Mouse (Mus musculus): ENCODE results near the gene Josd2.
A peak's percentile ranks its signal among the peaks of the same experiment; 100 is the strongest.

Gene Josd2

DNA sequence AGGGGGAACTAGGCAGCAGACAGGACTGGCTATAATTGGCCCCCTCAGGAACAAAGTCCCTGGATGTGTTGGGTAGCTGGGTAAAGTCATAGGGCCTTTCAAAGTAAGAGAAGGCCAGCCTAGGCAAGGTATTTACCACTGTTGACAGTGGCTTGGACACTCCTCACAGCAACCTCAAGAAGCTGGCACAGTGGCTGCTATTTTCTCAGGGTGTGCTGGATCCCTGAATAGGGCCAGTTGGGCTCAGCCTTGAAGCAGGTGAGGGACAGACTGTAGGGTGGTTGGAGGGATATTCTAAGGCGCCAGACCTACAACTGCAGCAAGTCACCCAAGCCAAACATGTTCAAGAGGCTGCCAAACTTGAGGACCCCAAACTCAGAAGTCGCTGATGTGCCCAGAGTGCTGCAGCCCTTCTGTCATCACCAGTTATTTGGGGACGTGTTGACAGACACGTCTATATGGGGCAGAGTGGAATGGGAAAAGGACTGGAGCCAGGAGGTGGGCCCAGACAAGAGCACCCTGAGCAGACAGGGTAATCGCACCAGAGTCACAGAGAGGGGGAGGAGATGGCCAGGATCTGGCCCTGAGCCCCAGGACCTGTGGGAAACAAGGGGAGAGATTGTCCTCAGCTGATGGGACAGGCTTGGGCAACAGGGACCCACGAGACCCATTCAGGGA, 4.2 kb downstream of the Josd2 start:
- DNase-seq (ENCODE audit: low spot score in 2 of 2), result peak; percentile 84 to 86

DNA sequence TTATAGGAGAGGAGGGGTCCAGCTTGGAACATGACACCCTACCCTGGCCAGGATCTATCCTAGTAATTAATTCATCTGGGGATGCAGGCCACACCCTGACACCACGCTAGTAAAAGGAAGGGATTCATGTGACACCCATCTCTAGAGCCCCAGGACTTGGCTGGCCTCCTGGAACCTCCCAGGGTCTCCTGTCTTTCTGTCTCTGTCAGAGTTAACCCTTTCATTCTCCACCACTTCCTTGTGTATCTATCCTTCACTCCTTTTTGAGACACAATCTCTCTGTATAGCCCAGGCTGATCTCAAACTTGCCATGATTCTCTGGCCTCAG, 4.7 kb downstream of the Josd2 start:
- DNase-seq (ENCODE audit: low spot score in 2 of 2), result no peak

DNA sequence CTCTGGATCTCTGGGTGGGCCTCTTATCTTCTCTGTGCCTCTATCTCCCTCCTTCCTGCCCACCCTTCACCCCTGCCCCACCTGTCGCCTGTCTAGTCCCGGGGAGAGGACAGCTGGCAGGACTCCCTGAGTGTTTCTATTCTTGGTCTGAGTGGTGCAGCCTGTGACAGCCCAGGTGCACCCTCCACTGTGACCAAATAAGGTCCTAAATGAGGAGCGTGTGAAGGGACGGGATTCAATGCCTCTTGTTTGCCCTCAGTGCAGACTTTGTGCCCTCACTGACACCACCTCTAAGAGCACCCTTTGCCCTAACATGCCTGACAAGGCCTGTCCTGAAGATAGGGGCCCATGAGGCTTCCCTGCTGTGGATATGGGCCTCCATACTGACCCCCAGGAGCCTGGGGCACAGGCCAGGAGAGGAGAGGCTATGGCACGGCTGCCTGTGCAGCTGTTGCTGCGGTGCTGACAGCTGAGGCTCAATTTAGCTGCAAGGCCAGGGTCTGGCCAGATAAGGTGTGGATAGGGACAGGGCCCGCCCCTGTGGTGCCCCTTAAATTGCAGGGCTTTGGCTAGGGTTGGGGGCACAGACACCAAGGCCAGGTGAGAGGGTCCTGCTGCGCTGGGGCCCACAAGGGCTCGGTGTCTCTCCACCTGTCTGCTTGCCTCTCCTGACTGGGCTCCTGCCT, 5.3 kb downstream of the Josd2 start:
- DNase-seq (ENCODE audit: low spot score in 2 of 2), result peak; percentile 87

DNA sequence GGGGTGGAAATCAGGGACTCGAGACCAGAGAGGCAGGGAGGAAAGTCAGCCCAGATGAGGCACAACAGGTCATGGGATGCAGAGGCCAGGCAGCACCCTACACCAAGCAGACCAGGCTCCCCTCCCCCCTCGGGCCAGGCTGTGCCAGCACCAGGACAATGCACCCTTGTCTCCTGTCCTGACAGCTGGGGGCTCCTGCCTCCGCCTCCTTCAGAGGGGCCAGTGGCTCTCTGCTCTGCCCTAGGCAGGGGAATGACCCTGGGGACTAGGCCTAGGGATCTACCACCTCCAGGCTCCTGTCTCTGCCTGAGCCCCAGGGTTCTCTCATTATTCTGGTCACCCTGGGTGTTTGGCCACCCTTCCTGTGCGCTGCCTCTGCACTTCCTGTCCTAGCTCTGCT, 6.6 kb downstream of the Josd2 start:
- peak; percentile 80 to 81 for DNase-seq (ENCODE audit: low spot score in 2 of 2)

DNA sequence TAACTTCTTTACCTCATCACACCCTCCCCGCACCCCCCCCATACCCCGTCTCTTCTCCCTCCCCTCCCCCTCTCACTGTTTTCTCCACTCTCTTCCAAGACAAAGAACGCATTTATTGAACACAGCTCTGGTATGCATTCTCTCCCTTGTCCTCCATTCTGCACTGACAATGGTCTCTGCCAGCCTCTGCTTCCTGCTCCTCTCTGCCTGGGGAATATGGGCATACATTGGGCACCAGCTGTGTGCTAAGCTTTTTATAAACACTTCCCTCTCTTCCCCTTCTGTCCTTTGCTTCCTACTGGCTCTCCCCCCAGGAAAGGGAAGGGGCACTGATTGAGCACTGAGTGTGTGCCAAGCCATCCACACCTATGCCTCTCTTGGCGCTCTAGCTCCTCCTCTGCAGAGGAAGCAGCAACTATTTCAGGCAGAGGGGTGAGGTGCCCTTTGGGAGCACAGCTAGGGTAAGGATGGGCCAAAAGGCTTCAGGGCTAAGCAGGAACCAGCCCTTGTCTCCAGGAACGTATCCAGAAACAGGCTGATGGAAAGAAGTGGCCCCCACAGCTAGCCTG, 7.3 kb downstream of the Josd2 start:
- DNase-seq (ENCODE audit: low spot score in 2 of 2), result peak in 1 of 2 experiments; percentile 24

DNA sequence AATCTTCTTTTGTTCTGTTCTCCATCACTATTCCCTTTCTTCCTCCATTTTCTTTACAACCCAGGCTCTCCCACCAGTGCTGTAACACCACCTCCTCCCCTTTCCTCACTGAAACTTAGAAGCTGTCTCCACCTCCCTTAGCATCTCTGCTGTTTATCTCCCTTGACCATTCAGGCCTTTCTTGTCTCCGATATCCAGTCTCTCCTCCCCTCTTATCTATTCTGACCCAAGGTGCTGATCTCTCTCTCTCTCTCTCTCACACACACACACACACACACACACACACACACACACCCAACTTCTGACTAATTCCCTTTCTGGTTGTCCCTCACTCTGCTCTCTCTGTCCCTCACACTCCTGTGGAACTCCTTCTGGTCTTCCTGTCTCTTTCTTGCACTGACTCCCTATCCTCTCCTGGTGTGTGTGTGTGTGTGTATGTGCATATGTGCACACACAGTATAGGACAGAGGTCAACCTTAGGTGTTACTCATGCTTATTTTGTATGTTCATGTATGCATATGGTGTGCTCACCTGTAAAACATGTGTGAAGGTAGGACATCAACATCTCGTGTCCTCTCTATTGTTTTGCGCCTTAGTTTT, 15.2 kb downstream of the Josd2 start:
- DNase-seq (ENCODE audit: low spot score in 2 of 2), result no peak

DNA sequence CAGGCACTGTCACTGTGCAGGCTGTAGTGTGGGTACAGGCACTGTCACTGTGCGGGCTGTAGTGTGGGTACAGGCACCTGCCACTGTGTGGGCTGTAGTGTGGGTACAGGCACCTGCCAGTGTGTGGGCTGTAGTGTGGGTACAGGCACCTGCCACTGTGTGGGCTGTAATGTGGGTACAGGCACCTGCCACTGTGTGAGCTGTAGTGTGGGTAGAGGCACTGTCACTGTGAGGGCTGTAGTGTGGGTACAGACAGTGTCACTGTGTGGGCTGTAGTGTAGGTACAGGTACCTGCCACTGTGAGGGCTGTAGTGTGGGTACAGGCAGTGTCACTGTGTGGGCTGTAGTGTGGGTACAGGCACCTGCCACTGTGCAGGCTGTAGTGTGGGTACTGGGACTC, 16.3 kb downstream of the Josd2 start:
- no peak for DNase-seq (ENCODE audit: low spot score in 2 of 2)

DNA sequence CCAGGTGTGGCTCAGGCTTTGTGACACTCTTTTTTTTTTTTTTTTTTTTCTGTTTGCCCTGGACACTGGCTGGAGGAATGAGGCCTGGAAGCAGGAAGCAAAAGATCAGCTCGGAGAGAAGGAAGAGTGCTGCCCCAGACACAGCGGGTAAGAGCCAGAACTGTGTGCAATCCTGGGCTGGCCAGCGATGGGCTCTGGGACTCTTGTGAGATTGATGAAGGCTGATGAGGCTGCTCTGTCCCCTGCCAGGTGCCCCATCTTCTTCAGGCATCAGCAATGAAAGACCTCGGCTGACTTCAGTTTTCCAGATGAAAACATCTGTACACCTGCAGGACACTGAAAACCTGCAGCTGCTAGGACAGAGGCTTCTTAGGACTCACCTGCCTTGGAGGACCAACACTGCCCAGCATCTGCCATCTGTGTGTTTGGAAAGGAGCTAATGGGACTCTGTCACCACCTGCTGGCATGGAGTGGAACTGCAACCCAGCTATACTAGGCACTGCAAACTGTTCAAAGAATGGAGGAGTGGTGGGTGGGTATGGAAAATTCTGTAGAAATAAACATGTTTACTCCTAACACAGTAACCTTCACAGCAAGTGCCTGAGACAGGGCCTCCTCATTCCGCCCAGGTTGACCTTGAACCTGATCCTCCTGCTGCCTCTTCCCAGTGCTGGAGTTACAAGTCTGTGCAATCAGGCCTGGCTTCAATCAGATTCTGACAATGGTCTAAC, 17.2 kb downstream of the Josd2 start:
- peak in 1 of 2 experiments; percentile 59 for DNase-seq (ENCODE audit: low spot score in 2 of 2)

DNA sequence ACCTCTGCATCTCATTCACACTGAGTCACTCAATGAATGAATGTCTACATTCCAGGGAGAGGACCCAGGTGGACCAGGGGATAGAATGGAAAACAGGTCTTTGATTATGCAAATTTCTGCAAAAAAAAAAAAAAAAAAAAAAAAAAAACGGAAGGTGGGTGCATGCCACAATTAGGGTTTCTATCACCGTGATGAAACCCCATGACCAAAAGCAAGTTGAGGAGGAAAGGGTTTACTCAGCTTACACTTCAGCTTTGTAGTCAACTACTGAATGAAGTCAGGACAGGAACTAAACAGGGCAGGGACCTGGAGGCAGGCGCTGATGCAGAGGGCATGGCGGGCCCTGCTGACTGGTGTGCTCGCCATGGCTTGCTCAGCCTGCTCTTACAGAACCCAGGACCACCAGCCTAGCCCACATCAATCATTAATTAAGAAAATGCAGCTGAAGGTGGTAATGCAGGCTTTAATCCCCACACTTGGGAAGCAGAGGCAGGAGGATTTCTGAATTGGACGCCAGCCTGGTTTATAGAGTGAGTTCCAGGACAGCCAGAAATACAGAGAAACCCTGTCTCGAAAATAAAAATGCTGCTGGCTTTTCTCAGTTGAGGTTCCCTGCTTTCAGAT, 17.9 kb downstream of the Josd2 start:
- DNase-seq (ENCODE audit: low spot score in 2 of 2), result no peak

DNA sequence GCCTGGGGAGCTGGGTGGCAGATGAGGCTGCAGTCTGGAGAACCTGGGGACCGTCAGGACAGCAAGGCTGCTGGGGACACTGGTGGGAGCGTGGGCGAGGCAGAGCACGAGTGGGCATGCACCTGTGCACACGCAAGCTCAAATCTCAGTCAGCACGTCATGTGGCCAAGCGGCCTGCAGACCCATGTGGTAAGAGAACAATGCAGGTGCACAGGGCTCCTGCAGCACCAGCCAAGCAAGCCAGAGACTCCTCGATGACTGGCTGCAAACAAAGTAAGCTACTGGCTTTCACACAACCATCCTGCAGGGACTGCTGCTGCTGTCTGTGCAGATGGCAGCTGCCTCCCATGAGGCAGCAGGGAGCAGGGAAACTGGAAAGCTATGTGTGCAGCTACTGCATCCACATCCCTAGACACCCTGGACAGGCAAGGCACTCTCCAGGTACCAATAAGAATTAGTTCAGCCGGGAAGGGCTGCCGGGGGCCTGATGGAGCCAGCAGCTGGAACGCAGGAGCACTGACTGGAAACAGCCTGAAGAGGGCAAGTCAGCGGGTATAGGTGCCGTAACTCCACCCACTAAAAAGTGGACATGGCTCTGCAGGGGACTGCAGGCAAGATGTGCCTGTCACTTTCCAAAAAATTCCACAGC, 19.3 kb downstream of the Josd2 start:
- DNase-seq (ENCODE audit: low spot score in 2 of 2), result no peak

DNA sequence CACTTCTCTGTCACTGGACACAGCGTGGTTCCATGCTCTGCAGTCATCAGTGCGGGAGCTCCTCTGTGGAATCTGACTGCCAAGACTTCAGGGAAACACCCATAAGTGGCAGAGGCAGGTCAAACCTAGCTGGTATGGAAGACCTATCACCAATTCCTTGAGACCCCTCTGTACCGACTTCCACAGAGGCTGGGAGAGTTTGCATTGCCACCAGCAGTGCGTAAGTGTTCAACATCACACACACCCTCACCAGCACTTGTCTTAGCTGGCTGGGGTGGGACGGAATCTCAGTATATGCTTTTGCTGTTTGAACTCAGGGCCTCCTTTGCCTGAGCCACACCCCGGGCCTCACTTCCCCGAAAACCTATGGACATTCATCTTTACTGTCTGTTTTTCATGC, 20.2 kb downstream of the Josd2 start:
- no peak for DNase-seq (ENCODE audit: low spot score in 2 of 2)

DNA sequence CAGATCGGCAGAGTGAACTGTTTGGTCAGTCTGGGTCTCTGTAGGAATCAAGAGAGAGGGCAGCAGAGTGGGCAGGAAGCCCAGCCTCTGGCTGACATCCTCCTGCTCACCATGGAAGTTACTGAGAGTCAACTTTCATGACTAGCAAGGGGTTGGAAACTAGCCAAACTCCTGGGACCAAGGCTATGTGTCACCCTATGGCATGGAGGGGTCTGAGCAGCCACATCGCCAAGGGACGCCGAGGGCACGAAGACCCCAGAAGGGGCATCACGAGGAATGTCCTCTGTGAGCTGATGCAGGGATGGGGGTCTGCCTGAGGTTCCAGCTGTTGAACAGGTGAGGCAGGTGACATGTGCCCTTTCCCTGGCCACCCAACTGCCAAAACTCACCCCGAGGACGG, 20.8 kb downstream of the Josd2 start:
- no peak for DNase-seq (ENCODE audit: low spot score in 2 of 2)

DNA sequence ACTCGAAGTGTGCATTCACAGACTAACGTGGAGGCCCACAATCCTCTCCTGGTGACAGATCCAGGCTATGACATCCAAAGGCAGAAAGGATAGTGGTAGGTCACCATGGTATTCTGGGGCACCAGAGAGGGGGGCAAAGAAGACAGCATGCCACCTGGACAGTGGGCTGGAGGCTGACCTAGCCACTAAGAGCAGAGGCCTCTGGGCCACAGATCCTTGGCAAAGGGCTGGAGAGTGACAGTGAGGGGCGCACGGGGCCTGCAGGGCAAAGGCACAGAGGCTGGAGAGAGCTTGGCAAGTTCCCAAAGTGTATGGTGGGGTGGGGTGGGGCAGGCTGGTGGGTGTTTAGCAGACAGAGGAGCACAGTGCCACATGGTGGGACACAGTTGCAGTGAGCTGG, 22.5 kb downstream of the Josd2 start:
- no peak for DNase-seq (ENCODE audit: low spot score in 2 of 2)

DNA sequence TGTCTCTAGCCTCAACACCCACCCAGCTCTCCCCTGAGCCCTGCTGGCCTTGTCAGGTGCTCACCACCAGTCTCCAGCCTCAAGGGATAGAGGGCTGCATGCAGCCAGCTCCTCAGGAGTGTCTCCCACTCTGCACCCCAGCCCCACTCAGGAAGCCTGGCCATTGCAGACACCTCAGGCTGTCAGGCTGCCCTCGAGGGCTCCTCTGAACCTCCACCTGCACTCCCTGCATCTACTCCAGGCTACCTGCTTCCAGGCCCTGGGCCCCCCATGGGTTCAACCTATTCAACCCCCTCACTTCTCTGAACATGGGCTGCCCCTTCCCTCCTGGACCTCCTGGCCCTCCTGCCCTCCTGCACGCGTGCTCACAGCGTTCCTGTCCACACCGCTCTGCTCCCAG, 23.6 kb downstream of the Josd2 start:
- no peak for DNase-seq (ENCODE audit: low spot score in 2 of 2)

DNA sequence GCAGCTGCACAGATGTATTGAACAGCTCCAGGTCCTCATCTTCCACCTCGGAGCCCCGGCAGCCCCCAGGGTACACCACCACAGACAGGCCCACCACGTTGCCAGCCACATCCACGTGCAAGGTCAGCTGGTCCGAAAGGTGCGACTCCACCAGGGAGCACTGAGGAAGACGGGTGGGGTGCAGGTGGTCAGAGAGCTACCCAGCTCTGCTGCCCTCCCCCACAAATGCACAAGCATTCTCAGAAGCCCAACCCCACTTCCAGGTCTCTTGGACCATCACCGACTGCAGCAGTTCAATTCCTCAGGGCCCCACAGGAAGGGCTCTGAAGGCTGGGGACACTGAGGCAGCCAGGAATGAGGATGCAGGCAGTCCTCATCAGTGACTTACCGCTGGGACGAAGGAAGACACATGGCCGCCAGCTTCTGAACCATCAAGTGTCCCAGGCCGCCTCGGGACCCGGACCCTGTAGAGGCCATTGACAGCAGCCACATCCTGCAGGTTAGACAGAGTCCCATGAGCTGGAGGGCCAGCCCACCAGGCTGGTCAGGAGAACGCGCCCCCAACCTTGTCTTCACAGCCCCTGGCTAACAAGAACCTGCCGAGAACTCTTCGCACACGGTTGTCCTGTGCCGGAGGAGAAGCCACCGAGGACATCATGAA, 24.5 kb downstream of the Josd2 start:
- DNase-seq (ENCODE audit: low spot score in 2 of 2), result no peak

DNA sequence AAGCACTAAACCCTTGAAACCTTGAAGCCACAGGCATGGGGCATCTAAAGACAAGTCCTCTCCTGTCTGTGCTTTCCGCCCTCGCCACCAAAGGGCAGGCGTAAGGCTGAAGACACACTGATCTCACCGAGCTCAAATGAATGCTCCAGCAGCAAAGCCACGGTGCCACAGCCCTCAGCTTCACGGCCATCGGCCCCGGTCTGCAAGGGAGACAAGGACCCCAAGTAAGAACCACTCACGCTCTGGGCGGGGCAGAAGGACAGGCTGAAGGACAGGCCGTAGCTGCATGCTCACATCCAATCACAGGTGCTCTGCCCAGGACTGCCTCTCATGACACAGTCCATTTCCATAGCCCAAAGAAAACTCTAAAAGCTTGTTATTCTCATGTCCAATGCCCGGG, 26.9 kb downstream of the Josd2 start:
- DNase-seq (ENCODE audit: low spot score in 2 of 2), result no peak

DNA sequence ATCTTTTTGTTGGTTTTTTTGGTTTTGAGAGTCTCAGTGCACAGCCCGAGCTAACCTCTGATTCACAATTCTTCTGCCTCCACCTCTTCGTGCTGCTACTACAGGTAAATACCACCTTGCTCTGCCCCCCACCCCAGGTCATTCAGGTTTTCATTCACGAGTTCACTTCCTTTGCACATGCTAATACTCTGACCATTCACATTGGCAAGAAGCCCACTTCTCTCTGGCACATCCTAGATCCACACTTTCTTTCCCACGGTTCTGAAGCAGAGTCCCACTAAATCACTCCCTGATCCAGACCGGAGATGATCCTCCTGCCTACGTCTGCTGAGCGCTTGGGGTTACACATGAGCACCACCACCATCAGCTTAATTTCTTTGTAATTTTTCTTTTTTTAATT, 27.3 kb downstream of the Josd2 start:
- DNase-seq (ENCODE audit: low spot score in 2 of 2), result no peak

DNA sequence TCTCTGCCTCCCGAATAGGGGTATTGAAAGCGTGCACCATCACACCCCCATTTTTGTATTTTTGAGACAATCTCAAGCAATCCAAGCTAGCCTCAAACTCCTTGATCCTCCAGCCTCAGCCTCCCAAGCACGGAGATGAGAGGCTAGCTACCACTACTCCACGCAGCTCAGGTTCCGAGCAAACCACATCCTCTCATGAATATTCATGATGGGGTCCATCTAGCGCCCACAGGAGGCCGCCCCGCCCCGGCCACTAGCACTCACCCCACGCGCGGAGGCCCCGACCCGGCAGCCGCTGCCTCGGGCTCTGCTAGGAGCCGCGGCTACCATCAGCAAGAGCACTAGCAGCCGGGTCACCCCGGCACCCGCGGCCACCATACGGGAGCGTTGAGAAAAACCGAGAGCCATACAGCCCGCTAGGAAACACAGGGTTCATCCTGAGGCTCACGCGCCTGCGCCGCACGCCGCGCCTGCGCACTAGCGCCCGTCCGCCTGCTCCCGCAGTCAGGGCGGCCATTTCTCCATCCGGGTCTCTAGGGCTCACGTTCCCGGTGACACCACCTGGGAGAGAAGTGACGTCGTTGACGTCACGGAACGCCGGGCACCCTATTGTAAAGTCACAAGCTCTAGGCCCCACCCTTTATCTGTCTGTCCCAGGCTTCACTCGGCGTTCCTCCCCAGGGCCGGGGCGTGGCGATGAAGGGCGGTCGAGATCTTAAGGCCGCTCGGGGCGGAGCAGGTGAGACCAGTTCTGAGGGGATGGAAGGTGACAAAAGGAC, 28.4 kb downstream of the Josd2 start, which contains the start of the genes Emc10 and Fam71e1:
TSS of gene Emc10 (minus strand) at position 538 of the 779 bp plus-strand sequence.
TSS of gene Fam71e1 (plus strand) at position 590 of the 779 bp plus-strand sequence.
- DNase-seq (ENCODE audit: low spot score in 2 of 2), result peak; percentile 97 to 98

DNA sequence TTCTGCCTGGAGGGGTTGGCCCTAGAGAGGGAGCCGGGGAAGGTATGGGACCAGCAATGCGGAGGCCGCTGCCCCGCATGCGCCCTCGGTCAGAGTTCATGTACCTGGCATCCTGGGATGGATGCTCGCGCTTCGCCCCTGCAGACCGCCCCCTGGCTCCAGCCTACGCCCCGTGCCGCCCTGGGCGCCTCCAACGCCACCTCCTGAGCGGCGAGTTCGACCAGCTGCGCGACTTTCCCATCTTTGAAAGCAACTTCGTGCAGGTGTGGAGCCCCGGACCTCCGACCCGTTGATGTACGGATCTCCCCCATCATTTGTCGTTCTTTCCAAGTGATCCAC, 29.0 kb downstream of the Josd2 start:
- DNase-seq (ENCODE audit: low spot score in 2 of 2), result no peak
